In the genomic region with DNA sequence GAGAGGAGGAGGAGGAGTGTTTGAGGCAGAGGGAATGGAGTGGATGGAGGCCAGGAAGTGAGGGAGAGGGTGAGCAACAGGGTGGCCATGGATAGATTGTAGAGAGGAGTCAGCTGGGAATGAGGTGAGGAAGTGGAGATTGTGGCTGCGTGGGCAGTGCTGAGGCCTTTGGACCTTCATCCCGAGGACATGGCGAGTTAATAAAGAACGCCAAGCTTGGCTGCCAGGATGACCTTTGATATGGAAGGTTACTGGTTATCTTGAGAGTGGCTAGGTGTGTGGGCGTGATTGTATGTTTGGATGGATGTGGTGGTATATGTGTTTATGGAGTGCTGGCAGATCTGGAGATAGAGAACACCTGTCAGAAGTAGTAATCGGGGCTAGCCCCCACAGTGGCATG, we compare ENCODE assay signal across 10 mouse cellular contexts. TPM values are rescaled to one million over a fixed set of nuclear protein-coding genes. Genes with fewer than 3 reads are reported as not detected.
DNase-seq lines count a peak whose midpoint lies in the region; ATAC-seq and TF ChIP-seq lines count a peak whose summit lies in the region.
"Had no signal": no experiment of that assay in that cellular context is flagged by ENCODE, and none has a peak within 500 bp of the region (broad histone marks: within the 10 kb centered on the region; RNA-seq: fewer than 3 reads in every experiment).

No protein-coding gene starts in this region.

- intact Hi-C loops in left cerebral cortex, postnatal 36 days (cut with DNase I): no loop called here

- H3K4me2 ChIP-seq in kidney, embryonic 14.5 days (replicated peaks; ENCODE audit: low read depth, low read length): no peak overlapping the region
- peak overlapping the region; percentile 67 for H3K4me2 ChIP-seq in hindbrain, postnatal 0 days (ENCODE audit: low read depth, low read length)
- peak overlapping the region; percentile 81 for H3K4me2 ChIP-seq in neural tube, embryonic 15.5 days

- DNase-seq in kidney, adult 11 months: peak; percentile 73
- DNase-seq in hindbrain, postnatal 0 days (ENCODE audit: low spot score): no peak
- DNase-seq in large intestine, adult 2 months (ENCODE audit: low read depth, low spot score): peak; percentile 74
- no peak for DNase-seq in frontal cortex, postnatal 36 days (ENCODE audit: low spot score in 2 of 2)
- DNase-seq in left cerebral cortex, postnatal 36 days (ENCODE audit: low spot score in 2 of 2): no peak
- DNase-seq in cerebellum, adult 18-20 months: no peak
- DNase-seq: layer of hippocampus, adult 9-11 months had no signal

- no peak overlapping the region for H3K4me3 ChIP-seq in kidney, embryonic 14.5 days (ENCODE audit: low read length)
- H3K4me3 ChIP-seq in hindbrain, postnatal 0 days (ENCODE audit: low read length): no peak overlapping the region
- H3K4me3 ChIP-seq in neural tube, embryonic 15.5 days (replicated peaks): no peak overlapping the region

- no peak overlapping the region for H3K9ac ChIP-seq in kidney, embryonic 14.5 days (ENCODE audit: low read depth, low read length)
- no peak overlapping the region for H3K9ac ChIP-seq in hindbrain, postnatal 0 days (replicated peaks; ENCODE audit: low read length)
- no peak overlapping the region for H3K9ac ChIP-seq in neural tube, embryonic 15.5 days (replicated peaks)

- no peak overlapping the region for H3K27ac ChIP-seq in kidney, embryonic 14.5 days (ENCODE audit: low read depth, low read length)
- H3K27ac ChIP-seq in hindbrain, postnatal 0 days: no peak overlapping the region
- H3K27ac ChIP-seq in neural tube, embryonic 15.5 days (replicated peaks): peak overlapping the region; percentile 20; the same call in 1 of the 2 replicates

- no peak for TF ChIP-seq CTCF in hindbrain, postnatal 0 days (IDR thresholded peaks at IDR 0.05; ENCODE audit: low read depth)

- no peak for ATAC-seq in kidney, embryonic 14.5 days (ENCODE audit: low FRiP score, low TSS enrichment)
- ATAC-seq in hindbrain, postnatal 0 days: no peak
- no peak for ATAC-seq in neural tube, embryonic 15.5 days (ENCODE audit: low FRiP score)

- no peaks in the 10 kb centered on the region for H3K9me3 ChIP-seq in kidney, embryonic 14.5 days (ENCODE audit: control insufficient read depth, low read length)
- no peaks in the 10 kb centered on the region for H3K9me3 ChIP-seq in hindbrain, postnatal 0 days (ENCODE audit: low read length)
- no peaks in the 10 kb centered on the region for H3K9me3 ChIP-seq in neural tube, embryonic 15.5 days (replicated peaks)

- no peaks in the 10 kb centered on the region for H3K36me3 ChIP-seq in kidney, embryonic 14.5 days (ENCODE audit: control insufficient read depth, insufficient read depth, low read length)
- H3K36me3 ChIP-seq in hindbrain, postnatal 0 days (ENCODE audit: insufficient read depth, low read length): no peaks in the 10 kb centered on the region
- no peaks in the 10 kb centered on the region for H3K36me3 ChIP-seq in neural tube, embryonic 15.5 days

- H3K4me1 ChIP-seq in kidney, embryonic 14.5 days (ENCODE audit: control insufficient read depth, insufficient read depth, low read length): peaks cover 30% of the 10 kb centered on the region
- peaks cover 29% of the 10 kb centered on the region for H3K4me1 ChIP-seq in hindbrain, postnatal 0 days (ENCODE audit: insufficient read depth, low read length)
- peaks cover 52% of the 10 kb centered on the region for H3K4me1 ChIP-seq in neural tube, embryonic 15.5 days

- 56% methylated on average over 6 of the region's 6 CpGs for WGBS in kidney, embryonic 14.5 days
- 77% methylated on average over 6 of the region's 6 CpGs for WGBS in hindbrain, postnatal 0 days
- WGBS in large intestine, adult 2 months: 15% methylated on average over 6 of the region's 6 CpGs
- 82% methylated on average over 6 of the region's 6 CpGs for WGBS in neural tube, embryonic 15.5 days

- no peaks in the 10 kb centered on the region for H3K27me3 ChIP-seq in kidney, embryonic 14.5 days (ENCODE audit: control insufficient read depth, insufficient read depth, low read length)
- no peaks in the 10 kb centered on the region for H3K27me3 ChIP-seq in hindbrain, postnatal 0 days (ENCODE audit: insufficient read depth, low read length)
- H3K27me3 ChIP-seq in neural tube, embryonic 15.5 days (replicated peaks): no peaks in the 10 kb centered on the region

RNA-seq across cellular contexts. Expression of a gene that starts 3.4 kb away (rescaled TPM):
- polyA plus RNA-seq in kidney, embryonic 14.5 days (2014; fragmentation: Nextera tagmentation; extraction: Ambion mirVana): 49.1 and 51.6 TPM in 2 replicates
- total RNA-seq in hindbrain, postnatal 0 days (2014; rRNA removed): 84.5 and 105 TPM in 2 replicates
- polyA plus RNA-seq in hindbrain, postnatal 0 days (2015; fragmentation: Nextera tagmentation; extraction: Ambion mirVana): 49.2 and 50.6 TPM in 2 replicates
- 59.3 and 63.1 TPM in 2 replicates for polyA plus RNA-seq in large intestine, adult 2 months (2012; rRNA removed)
- 55.6 and 62.0 TPM in 2 replicates for polyA plus RNA-seq in neural tube, embryonic 15.5 days (2015; fragmentation: Nextera tagmentation; extraction: Ambion mirVana)
- total RNA-seq in left cerebral cortex, postnatal 36 days (2021): 100 to 1,000 TPM; 107 to 120 TPM

RNA-seq across cellular contexts. Expression of a gene that starts 38.0 kb away (rescaled TPM):
- polyA plus RNA-seq in kidney, embryonic 14.5 days (2014; fragmentation: Nextera tagmentation; extraction: Ambion mirVana): 1.0 and 1.6 TPM in 2 replicates
- 73.3 and 104 TPM in 2 replicates for total RNA-seq in hindbrain, postnatal 0 days (2014; rRNA removed)
- 14.0 and 16.7 TPM in 2 replicates for polyA plus RNA-seq in hindbrain, postnatal 0 days (2015; fragmentation: Nextera tagmentation; extraction: Ambion mirVana)
- 1.2 and 1.4 TPM in 2 replicates for polyA plus RNA-seq in large intestine, adult 2 months (2012; rRNA removed)
- polyA plus RNA-seq in neural tube, embryonic 15.5 days (2015; fragmentation: Nextera tagmentation; extraction: Ambion mirVana): 7.1 and 10.9 TPM in 2 replicates
- 10 to 100 TPM; 21.1 to 37.0 TPM for total RNA-seq in left cerebral cortex, postnatal 36 days (2021)
- total RNA-seq: monocyte, adult 5-6 weeks had no signal

Comparison
In these comparisons a context has a peak if more than half of its experiments do, and no peak if none do; other contexts are left out.
1. DNase-seq: peak in kidney, adult 11 months (single experiment) and large intestine, adult 2 months (single experiment); none in hindbrain, postnatal 0 days (single experiment), frontal cortex, postnatal 36 days (0 of 2), left cerebral cortex, postnatal 36 days (0 of 2) and cerebellum, adult 18-20 months (0 of 2).